Mouse (Mus musculus) stomach, postnatal 0 days (tissue): ENCODE results near the gene Stard13.

Experiments used
- CTCF ChIP-seq: IDR thresholded peaks from 2 replicates; pipeline ENCODE4 v1.5.1; 2016; ENCODE audit warnings: antibody characterized with exemption, low read depth, mild to moderate bottlenecking, moderate library complexity
- EP300 ChIP-seq: optimal IDR thresholded peaks from 2 replicates; pipeline ENCODE3; 2016; ENCODE audit warnings: antibody characterized with exemption

GRCm38 (mm10) chr5:151004216-151004755 is 229.3 kb downstream of the Stard13 start:
- TF ChIP-seq CTCF (no peak), EP300 (no peak)
